Mouse (Mus musculus) testis, adult 2 months (tissue): Measurements from ENCODE around the gene Itgae.

Experiments
- CTCF ChIP-seq: fragments of 200-500 bp; IDR thresholded peaks from 2 replicates; pipeline ENCODE4 v1.5.1; 2012; ENCODE audit warnings: low read depth, mild to moderate bottlenecking, inconsistent platforms, low read length, moderate library complexity; ENCODE audit not compliant: control insufficient read depth, insufficient read depth, insufficient replicate concordance
- POLR2A ChIP-seq: fragments of 200-500 bp; IDR thresholded peaks from 2 replicates; pipeline ENCODE4 v1.6.1; 2012; ENCODE audit warnings: low read depth, mild to moderate bottlenecking, inconsistent platforms, low read length, moderate library complexity; ENCODE audit not compliant: control insufficient read depth

- TF ChIP-seq CTCF, result no peak
- no peak for TF ChIP-seq POLR2A
Observed at GRCm38 (mm10) chr11:73134222-73134621, 43.8 kb downstream of the Itgae start.
